Mouse (Mus musculus): ENCODE measurements around the gene Orai1. TPM values are rescaled to one million over a fixed set of nuclear protein-coding genes. Genes with fewer than 3 reads are reported as not detected.

Orai1 gene
- total and polyA plus RNA-seq, 2 experiments from 2014 or later: 21.2 to 23.9 TPM

- WGBS: 12% methylated on average over 39 of the region's 39 CpGs
- peak overlapping the region; percentile 95 for H3K27ac ChIP-seq (ENCODE audit: low read depth)
- H3K9me3 ChIP-seq (replicated peaks; ENCODE audit: control insufficient read depth, low read length): no peaks in the 10 kb centered on the region
- peaks cover 35% of the 10 kb centered on the region for H3K4me1 ChIP-seq (ENCODE audit: control insufficient read depth, insufficient read depth)
- peak overlapping the region; percentile 99 for H3K4me2 ChIP-seq (ENCODE audit: low read depth, low read length)
- no peak for TF ChIP-seq EP300 (IDR thresholded peaks at IDR 0.05; ENCODE audit: low read depth)
- TF ChIP-seq CTCF (IDR thresholded peaks at IDR 0.05; ENCODE audit: low read depth): no peak
- no peaks in the 10 kb centered on the region for H3K27me3 ChIP-seq (ENCODE audit: control insufficient read depth, insufficient read depth, low read length)
- peak overlapping the region; percentile 88 for H3K9ac ChIP-seq (replicated peaks; ENCODE audit: low read depth, low read length)
- peaks cover 5% of the 10 kb centered on the region; the same call in 1 of the 2 replicates for H3K36me3 ChIP-seq (replicated peaks; ENCODE audit: control insufficient read depth, insufficient read depth, low read length)
- DNase-seq (ENCODE audit: low spot score) (no peak), ATAC-seq (ENCODE audit: insufficient read depth, low read depth) (peak; percentile 16; the same call in 1 of the 2 replicates)
- H3K4me3 ChIP-seq (ENCODE audit: low read depth, low read length): peak overlapping the region; percentile 90
Measured at GRCm38 (mm10) chr5:122987211-122988020, 27.5 kb upstream of the Orai1 start.

- H3K4me1 ChIP-seq (ENCODE audit: control insufficient read depth, insufficient read depth): peaks cover 35% of the 10 kb centered on the region
- no peak for ATAC-seq (ENCODE audit: insufficient read depth, low read depth)
Measured at GRCm38 (mm10) chr5:122988021-122988751, 26.7 kb upstream of the Orai1 start.

DNA sequence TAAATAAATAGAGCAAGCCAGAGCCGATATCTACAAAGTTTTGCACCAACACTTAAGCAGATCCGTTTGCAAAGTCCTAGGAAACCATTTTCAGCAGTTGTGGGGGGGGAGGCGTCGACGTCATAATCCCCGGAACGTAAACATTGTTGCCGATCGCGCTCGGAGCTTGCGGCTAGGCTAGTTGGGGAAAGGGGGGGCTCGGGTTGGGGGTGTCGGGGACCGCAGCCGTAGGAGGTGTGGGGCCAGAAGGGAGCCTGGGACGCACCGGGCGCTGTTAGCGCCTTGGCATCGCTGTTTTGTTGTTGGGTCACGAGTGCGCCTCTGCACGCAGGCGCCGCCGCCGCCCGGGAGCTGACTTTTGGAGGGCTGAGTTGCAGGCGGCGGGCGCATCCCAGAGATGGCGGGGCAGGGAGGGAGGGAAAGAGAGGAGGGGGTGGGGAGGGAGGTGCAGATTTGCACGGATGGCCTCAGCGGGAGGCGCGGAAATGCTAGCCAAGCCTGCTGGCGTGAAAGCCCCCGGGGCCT is 25.8 kb upstream of the Orai1 start:
- Histone ChIP-seq H3K4me3 (ENCODE audit: low read depth, low read length) (peak overlapping the region; percentile 90), H3K4me2 (ENCODE audit: low read depth, low read length) (peak overlapping the region; percentile 99), H3K27me3 (ENCODE audit: control insufficient read depth, insufficient read depth, low read length) (no peaks in the 10 kb centered on the region), H3K36me3 (replicated peaks; ENCODE audit: control insufficient read depth, insufficient read depth, low read length) (no peaks in the 10 kb centered on the region), H3K27ac (ENCODE audit: low read depth) (peak overlapping the region; percentile 95), H3K9me3 (replicated peaks; ENCODE audit: control insufficient read depth, low read length) (no peaks in the 10 kb centered on the region), H3K9ac (replicated peaks; ENCODE audit: low read depth, low read length) (peak overlapping the region; percentile 88), H3K4me1 (ENCODE audit: control insufficient read depth, insufficient read depth) (peaks cover 35% of the 10 kb centered on the region)
- TF ChIP-seq CTCF (IDR thresholded peaks at IDR 0.05; ENCODE audit: low read depth) (no peak), EP300 (IDR thresholded peaks at IDR 0.05; ENCODE audit: low read depth) (no peak)
- DNase-seq (ENCODE audit: low spot score) (peak; percentile 57), ATAC-seq (ENCODE audit: insufficient read depth, low read depth) (peak; percentile 67)
- under 1% methylated on average over 35 of the region's 39 CpGs for WGBS

More at GRCm38 (mm10) chr5:122988021-122988751, 26.7 kb upstream of the Orai1 start:
- H3K9ac ChIP-seq (replicated peaks; ENCODE audit: low read depth, low read length): peak overlapping the region; percentile 88
- peak overlapping the region; percentile 95 for H3K27ac ChIP-seq (ENCODE audit: low read depth)
- H3K27me3 ChIP-seq (ENCODE audit: control insufficient read depth, insufficient read depth, low read length): no peaks in the 10 kb centered on the region
- H3K4me3 ChIP-seq (ENCODE audit: low read depth, low read length): peak overlapping the region; percentile 90
- peak overlapping the region; percentile 99 for H3K4me2 ChIP-seq (ENCODE audit: low read depth, low read length)
- WGBS: under 1% methylated on average over 35 of the region's 41 CpGs
- H3K36me3 ChIP-seq (replicated peaks; ENCODE audit: control insufficient read depth, insufficient read depth, low read length): no peaks in the 10 kb centered on the region
- TF ChIP-seq CTCF (IDR thresholded peaks at IDR 0.05; ENCODE audit: low read depth) (no peak), EP300 (IDR thresholded peaks at IDR 0.05; ENCODE audit: low read depth) (no peak)
- DNase-seq (ENCODE audit: low spot score): no peak
- no peaks in the 10 kb centered on the region for H3K9me3 ChIP-seq (replicated peaks; ENCODE audit: control insufficient read depth, low read length)

GRCm38 (mm10) chr5:122989551-122990330 is 25.1 kb upstream of the Orai1 start, which contains the start of gene Kdm2b:
Gene Kdm2b (minus strand): TSS chr5:122989823.
- Histone ChIP-seq H3K27me3 (ENCODE audit: control insufficient read depth, insufficient read depth, low read length) (no peaks in the 10 kb centered on the region), H3K27ac (ENCODE audit: low read depth) (peak within 1 kb of the TSS; percentile 95), H3K36me3 (replicated peaks; ENCODE audit: control insufficient read depth, insufficient read depth, low read length) (no peaks in the 10 kb centered on the region), H3K9me3 (replicated peaks; ENCODE audit: control insufficient read depth, low read length) (no peaks in the 10 kb centered on the region), H3K4me1 (ENCODE audit: control insufficient read depth, insufficient read depth) (peaks cover 35% of the 10 kb centered on the region), H3K4me3 (ENCODE audit: low read depth, low read length) (peak within 1 kb of the TSS; percentile 90), H3K4me2 (ENCODE audit: low read depth, low read length) (peak within 1 kb of the TSS; percentile 99), H3K9ac (replicated peaks; ENCODE audit: low read depth, low read length) (peak within 1 kb of the TSS; percentile 88)
- 5% methylated on average over 15 of the region's 15 CpGs for WGBS
- DNase-seq (ENCODE audit: low spot score) (no peak), ATAC-seq (ENCODE audit: insufficient read depth, low read depth) (no peak)
- TF ChIP-seq EP300 (IDR thresholded peaks at IDR 0.05; ENCODE audit: low read depth): no peak
- TF ChIP-seq CTCF (IDR thresholded peaks at IDR 0.05; ENCODE audit: low read depth): no peak
